Mouse (Mus musculus): ENCODE measurements around the gene Cmip.

DNA sequence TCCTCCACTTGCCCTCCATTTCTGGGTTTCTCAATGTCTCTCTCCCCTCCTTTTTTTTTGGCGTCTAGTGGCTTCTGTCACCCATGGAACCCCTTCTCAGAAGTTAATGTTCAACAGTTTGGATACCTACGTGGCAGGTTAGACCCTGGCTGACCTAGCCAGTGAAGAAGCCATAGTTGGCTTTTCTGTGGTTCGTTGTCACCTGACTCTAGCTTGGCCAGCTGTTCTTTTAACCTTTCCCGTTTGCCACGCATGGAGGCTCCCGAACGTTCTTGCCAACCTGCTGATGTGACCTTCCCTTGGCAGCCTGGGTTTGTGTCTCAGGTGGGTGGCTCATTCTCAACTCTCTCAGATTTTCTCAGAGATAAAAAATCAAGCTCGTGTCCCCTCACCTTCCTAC is 60.6 kb downstream of the Cmip start:
- no peak for TF ChIP-seq CTCF (IDR thresholded peaks at IDR 0.05; ENCODE audit: control insufficient read depth, insufficient read depth, low read length)
- no peak for TF ChIP-seq POLR2A (IDR thresholded peaks at IDR 0.05; ENCODE audit: borderline replicate concordance, control insufficient read depth, low read depth, low read length)

Data from bone marrow, adult 2 months (tissue).